Mouse (Mus musculus) brain, embryonic 18.5 days (tissue): ENCODE data around the gene Rpp25l.
A peak's percentile ranks its signal among the peaks of the same experiment; 100 is the strongest.
"Not testable (repeated sequence)": the region's sequence is repeated elsewhere in the genome, so short reads cannot be mapped to it uniquely, and the experiment has no call there.

Experiments
- DNase-seq: peaks from one replicate; pipeline ENCODE4 v3.0.0-alpha.2; 2012; ENCODE audit warnings: low read depth, low spot score

The Rpp25l gene

DNA sequence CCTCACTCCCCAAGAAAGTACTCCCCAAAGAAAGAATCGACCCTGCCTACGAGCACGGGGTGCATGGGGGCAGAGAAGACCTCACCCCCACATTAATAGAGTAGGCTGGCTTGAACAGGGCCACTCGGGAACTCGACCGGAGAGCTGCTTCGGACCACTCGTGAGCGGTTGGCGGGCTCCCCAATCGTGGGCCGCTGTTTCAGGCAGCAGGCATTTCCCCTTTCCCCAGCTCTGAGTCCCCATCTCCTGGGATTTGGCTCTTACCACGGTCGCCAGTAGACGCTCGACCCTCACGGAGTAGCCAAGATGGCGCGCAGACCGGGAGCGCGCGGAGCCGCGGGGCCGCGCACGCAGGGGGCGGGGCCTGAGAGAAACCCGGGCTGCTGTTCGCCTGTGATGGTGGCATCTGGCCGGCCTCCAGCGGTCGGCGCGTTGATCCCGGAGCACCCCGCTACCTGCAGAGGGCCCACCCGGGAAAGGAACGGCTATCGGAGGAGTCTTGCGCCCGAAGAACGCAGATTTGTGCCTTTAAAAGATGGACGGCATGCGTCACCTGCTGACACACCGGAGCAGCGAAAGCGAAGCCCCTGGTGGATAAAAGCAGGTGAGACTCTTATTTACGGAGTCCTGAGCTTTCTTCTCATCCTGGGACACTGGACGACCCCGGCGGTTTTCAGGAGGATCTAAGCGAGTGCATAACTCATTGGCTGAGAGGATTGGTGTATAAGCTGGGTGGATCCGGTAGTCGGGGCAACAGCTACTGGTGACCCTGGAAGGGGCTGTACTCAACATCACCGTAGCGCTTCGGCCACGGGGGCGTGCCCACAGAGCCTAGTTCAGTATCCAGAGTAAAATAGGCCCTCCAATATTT is at the start of gene Rpp25l:
TSS of gene Rpp25l (minus strand) at position 338 of the 871 bp plus-strand sequence.
- no peak for DNase-seq

DNA sequence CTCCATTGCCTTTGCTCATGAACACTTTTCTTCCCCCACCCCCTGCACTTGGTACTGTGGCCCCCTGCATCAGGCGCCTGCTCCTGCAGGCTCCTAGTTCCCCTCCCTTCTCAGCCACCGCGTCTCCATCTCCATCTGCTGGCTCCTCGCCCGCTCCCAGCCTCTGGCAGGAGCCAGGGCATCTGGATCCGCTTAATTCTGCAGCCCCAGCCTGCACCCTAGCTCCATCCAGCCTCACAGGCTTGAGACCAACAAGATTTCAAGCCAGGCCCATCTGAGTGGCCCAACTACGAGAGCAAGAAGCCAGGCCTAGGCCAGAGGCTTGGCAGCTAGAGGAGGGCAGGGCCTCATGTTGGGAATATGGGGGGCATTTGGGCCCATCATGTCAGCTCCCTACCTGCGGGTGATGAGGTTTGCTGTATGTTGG is 49.4 kb upstream of the Rpp25l start:
- DNase-seq, result not testable (repeated sequence)

DNA sequence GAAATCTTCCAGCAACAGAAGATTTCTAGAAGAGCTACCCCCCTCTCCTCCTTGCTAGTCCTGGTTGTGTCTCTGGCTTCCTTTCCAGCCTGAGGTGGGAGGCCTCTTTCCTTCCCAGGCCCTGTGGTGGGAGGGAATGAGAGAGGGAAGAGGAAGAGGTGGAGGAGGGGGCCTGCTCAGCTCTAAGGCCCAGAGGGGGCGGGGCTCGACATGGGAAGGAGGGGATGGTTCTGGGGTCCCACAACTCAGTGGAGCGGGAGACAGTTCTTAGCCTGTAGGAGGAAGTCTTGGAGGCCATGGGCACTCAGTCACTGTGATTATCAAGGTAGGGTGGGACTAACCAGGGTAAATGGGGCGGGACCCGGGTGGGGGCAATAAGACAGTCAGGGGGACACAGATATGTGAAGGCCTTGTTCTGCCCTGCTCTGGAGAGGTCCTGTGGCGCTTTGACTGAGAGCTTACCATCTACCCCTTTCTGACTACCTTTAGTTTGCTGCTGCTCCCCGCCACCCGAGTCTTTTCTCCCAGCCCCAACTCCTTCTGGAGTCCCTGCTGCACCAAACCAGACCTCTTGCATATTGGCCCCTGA is 48.9 kb upstream of the Rpp25l start:
- DNase-seq, result no peak

DNA sequence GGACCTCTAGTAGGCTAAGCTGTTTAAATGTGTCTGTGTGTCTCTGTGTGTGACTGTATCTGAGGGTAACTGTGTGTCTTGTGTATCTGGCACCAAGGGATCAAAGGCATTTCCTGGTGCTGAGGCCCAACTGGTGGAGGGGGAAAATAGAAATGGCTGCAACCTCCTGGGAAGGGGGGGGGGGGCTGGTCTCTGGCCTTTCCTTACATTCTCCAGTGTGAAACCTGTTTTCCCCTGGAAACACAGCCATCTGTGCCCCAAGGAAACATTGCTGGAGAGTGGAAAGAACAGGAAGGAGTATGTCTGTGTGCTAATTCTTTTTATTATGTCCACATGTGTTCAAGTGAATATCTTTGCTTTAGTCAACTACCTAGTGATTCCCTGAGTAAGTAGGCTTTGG is 48.3 kb upstream of the Rpp25l start:
- no peak for DNase-seq

DNA sequence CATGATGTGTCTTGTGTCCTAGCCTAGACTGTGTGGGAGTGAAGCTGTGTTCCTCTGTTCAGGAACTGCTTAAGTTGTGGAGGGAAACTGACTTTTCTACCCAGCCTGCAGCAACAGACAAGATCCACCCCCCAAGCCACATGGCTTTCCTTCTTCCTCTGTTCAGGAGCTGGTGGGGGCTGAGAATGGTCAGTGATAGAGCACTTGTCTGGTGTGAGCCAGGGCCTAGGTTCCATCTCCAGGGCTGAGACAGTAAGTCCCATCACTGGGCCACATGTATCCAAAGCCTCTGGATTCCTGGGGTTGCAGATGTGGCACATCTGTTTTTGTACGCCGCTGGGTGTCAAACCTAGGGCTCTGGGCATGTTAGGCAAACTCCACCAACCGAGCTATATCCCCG is 47.6 kb upstream of the Rpp25l start:
- no peak for DNase-seq

DNA sequence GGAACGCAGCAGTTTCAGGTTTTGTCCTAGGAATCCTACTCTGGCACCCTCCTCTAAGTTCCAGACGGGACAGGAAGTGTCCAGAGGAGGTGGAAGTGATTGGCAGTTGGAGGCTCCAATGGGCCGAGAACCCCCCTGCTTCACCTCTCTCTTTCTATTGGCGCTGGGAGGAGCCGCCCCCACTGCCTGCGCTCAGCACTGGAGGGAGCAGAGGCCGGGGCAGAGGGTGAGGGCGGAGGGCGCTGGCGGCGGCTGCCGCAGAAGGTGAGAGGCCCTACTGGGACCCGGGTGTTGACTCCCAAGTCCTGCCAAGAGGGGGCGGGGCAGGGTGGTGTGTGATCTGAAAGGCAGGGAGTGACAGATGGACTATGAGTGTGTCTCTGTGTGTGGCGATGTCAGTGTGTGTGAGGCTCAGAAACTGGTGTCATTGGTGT is 47.0 kb upstream of the Rpp25l start:
- no peak for DNase-seq

DNA sequence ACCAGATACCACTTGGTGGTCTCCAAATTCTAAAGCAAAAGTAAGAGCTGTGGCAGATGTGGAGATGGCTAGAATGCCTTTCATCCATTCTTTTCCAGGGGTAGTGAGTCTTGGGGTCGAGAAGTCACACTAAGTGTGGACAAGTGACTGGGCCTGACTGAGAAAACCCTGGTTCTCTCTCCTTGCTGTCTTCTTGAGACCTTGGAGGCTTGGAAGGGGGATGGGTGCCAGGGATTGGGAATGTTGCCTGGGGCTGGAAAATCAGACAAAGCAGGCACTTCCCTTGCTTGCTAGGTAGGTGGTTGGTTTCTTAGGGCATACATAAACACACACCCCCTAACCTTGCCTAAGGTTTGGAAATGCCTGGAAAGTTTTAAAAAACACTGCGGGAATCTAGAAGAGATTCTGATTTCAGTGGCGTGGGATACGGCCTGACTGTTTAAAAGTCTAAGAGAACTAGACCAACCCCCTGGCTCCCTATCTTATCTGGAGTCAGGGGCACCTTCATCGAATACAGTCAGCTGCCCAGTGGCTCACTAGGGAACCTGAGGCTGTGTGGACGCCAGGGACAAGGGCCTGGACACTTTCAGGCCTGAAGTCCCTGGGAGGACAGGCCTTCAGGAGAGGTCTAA is 46.4 kb upstream of the Rpp25l start:
- no peak for DNase-seq

DNA sequence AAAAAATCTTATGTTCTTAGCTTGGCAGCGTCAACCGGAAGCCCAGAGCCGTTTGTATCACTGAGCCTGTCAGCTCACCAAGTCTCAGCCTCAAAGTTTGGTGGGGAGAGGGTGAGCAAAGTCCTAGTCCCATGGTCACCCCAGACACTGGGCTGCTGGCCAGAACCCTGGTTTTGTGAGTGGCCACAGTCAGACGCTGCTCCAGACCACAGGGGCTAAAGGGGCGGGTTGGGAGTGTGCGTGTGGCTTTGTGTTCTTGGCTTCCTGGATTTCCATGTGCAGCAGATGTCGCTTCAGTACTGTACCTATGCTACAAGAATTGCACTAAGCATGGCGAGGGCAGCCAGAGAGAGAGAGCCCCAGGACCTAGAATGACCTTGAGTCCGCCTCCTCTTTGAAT is 45.9 kb upstream of the Rpp25l start:
- no peak for DNase-seq

DNA sequence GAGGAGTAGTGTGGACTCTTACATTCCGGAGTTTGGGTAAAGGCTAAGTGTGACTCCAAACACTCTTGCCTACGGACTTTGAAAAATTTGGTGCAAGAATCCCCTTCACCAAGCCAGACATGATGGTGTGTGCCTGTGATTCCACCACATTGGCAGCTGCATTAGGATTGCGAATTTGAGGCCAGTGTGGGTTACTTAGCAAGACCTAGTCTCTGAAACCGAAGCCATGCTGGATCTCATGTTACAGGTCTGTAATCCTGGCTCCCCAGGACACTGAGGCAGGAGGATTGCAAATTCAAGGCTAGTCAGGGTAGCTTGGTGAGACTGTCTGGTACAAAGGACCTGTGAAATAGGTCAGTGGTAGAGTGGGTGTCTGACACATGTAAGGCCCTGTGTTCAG is 45.4 kb upstream of the Rpp25l start:
- DNase-seq, result no peak

DNA sequence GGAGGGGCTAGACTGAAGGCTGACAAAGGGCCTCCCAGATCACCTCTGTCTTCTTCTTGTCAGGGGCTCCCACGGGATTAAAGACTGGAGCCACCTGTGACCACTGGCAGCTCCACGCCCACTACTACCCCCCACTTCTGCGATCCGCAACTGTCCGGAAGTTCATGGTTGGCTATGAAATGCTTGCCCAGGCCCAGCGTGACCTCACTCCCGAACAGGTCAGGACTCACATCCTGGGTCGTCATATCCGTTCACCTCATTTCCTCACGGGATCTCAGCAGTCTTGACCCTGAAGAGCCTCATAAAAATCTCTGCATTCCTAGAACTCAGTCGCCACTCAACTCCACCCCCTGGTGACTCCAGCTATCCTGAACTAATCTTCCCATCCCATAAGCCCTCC is 44.7 kb upstream of the Rpp25l start:
- no peak for DNase-seq

DNA sequence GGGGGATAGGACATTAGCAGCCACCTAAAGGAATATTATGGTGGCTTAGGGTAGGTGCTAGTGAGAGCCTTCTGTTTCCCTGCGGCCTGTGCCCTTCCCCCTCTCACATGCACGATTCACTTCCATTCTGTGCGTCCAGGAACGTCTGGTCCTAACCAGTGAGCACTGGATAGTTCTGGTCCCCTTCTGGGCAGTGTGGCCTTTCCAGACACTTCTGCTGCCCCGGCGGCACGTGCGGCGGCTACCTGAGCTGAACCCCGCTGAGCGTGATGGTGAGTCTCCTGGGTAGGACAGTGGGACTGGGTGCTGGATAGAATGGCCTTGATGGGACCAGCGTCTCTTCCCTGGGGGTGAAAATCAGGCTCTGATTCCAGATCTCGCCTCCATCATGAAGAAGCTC is 44.0 kb upstream of the Rpp25l start:
- no peak for DNase-seq

DNA sequence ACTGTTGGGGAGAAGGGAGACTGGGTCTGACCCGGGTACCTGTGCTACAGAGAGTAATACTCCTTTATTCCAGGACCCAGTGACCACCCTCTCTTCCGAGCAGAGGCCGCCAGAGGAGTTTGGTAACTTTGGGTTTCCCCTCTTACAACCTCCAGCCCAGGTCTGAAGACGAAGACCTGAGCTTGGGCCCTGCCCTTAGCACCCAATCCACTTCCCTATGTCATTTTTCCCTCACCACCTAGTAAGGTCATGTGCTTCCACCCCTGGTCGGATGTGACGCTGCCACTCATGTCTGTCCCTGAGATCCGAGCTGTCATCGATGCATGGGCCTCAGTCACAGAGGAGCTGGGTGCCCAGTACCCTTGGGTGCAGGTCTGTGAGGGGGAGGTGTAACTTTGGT is 43.1 kb upstream of the Rpp25l start:
- no peak for DNase-seq

DNA sequence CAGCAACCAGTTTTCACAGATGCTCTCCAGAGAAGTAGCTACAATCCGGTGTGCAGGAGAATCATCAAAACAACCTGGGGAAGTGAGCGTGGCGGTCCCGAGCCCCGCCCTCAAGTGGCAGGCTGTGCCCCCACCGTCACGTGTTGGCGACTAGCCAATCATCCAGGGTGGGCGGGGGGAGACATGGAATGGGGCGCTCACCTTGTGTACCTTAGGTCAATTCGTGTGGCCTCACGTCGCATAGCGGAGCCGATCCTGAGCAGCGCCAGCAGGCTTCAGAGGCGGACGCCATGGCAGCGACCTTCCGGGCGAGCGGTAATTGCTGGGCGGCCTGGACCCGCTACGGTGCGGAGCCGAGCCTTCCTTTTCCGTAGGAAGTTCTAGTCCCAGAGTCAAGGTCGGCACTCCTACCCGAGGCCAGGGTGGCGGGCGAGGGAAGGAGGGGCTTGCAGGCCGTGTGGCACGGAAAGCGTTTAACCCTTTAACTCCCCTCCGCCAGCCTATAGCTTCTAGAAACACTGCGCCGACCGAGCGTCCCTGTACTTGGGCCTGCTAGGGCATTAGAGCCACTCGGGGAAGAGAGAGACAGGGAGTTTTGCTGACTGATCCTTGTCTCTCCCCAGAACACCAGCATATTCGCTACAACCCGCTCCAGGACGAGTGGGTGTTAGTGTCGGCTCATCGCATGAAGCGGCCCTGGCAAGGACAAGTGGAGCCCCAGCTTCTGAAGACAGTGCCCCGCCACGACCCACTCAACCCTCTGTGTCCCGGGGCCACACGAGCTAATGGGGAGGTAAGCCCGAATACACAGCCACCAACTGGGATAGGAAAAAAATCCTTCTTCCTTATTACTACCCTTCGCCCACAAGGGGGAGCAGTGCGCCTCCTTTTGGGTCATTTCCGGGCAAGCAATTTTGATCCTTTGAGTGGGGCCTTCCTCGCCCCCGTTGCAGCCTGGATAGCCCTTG is 42.3 kb upstream of the Rpp25l start, which contains the start of gene Sigmar1:
TSS of gene Sigmar1 (minus strand) at position 820 of the 968 bp plus-strand sequence.
- no peak for DNase-seq

DNA sequence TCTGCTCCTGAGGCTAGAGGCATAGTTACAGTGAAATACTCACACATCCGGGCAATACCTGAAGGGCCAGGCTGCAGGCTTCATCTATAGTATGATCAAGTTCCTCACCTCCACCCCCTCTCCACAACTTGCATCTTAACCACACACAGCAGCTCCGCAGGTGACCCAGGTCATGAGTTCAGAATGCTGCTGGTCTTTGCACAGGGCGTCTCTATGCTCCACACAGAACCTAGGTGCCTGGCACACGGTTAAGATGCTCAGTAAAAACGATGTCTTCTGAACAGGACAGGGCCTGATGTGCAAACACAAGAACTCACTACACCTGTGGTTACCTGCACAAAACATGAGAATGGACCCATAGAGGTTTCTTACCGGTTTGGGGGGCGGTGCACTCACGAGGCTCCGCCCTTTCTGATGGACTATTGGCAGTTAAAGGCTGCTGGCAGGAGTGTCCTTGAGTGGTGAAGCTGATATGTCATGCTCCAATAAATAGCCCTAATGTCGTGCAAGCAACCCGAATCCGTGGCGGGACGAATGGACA is 41.5 kb upstream of the Rpp25l start, which contains the start of gene Galt:
TSS of gene Galt (plus strand) at position 432 of the 541 bp plus-strand sequence.
- no peak for DNase-seq

DNA sequence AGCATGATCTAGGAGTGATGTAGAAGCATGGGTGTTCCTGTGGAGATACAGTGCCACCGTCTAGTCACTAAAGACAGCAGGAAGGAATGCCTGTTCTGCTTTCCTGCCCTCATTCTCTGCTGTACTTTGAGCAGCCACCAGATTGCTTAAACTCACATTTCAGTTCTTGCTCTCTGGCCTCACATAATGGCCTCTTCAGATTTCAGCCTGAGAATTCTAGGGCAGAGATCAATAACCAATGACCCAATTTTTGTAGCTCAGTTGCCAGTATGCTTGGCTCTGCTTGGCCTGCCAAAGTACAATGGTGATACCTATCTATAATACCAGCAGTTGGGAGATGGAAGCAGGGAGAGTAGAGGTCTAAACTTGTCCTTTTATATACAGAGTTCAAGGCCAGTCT is 31.7 kb upstream of the Rpp25l start:
- DNase-seq, result no peak

DNA sequence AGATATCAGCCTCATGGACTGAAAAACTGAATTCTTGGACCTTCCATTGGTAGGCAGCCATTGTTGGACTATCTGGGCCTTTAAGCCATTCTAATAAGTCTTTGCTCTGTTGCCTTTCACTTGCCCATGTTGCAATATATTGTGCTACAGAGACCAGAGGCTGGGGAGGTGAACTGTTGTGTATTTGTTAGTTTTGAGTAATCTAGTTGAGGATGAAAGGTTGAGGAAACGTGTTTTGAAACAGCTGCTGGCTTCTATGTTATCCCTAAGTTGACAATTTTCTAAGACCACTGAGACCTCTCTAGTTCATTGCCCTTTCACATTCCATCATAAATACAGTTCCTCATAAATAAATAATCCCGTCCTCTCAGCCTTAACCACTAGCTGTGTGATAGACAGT is 30.8 kb upstream of the Rpp25l start:
- no peak for DNase-seq

DNA sequence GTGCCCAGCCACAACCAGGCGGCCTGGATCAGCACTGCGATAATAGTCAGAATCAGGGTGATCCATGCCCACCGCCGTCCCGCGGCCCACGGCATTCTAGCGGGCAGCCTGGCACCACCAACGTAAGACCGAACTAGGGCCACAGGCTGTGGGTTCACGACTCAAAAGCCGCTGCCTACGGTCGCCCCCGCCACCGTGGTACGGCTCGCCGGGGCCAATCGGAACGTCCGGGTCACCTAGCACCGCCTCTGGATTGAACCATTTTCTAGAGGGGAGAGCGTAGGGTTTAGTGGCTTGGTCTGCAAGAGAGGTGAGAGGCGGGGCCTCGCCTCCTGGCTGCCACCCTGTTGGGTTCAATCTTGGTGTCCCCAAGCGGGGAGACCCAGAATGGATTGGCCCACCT is 27.8 kb upstream of the Rpp25l start:
- DNase-seq, result peak; percentile 88

DNA sequence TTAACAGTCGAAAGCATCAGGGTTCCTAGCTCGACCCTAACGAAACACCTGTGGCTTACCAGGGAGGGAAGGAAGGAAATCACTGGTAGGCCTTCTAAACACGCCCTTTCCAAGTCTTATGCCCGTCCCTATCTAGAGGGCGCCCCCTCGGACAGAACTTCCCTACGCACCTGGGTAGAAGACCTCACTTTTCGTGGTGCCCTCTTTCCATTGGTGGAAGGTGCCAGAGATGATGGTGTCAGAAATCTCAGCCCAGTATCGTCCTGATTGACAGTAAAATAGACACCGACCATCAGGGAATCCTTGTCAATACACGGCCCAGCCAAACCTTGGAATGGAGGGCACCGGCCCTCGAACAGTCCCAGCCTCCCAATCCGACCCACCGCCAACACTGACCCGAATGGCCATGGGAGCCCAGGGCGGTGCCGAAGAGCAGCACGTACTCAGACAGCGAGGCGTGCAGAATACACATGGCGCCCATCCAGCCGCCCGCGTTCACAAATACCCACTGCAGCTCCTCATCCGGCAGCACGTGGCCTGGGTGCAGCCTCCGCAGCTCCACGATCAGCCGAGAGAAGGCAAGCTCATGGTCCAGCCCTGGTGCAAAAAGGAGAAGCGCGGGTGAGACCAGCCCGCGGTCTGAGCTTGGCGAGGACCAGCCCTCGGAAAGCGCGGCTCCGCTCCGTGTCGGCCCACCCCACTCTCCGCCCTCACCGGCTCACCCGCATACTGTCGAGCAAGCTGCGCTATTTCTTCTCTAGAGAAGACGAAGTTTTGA is 27.2 kb upstream of the Rpp25l start:
- DNase-seq, result no peak

DNA sequence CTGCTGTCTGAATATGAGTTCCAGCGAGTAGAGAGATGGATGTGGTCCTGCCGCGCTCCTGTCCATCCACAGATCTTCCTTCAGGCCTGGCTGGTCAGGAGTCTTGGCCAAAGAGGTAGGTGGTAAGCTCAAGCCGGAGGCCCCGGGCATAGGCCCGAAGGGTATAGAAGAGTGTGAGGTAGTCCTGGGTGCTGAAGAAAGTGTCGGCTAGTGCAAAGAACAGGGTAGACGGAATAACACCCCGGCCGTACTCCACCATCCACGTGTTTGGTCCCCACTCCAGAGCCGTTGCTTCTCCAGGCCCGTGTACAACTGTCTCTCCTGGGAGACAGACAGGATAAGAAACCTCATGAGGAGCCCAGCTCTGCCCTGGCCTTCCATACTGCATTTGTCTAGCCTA is 25.9 kb upstream of the Rpp25l start:
- DNase-seq, result no peak

DNA sequence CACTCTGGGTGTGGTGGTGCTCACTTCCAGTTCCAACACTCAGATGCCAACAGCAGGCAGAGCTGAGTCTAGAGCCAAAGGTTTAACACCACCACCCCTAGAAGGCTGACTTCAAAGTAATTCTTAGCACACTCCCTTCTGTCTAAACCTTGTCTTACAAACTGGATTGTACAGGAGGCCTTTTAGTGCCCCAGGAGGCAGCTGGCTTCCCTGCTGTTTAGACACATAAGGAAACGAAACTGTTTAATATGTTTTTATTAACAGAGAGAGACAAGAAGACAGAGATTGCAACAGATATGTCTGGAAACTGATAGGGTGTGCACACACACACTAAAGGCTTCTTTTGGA is 24.9 kb upstream of the Rpp25l start:
- no peak for DNase-seq
